Mouse (Mus musculus) MEL (cell line): ENCODE results near the gene Actr3b. TPM values are rescaled to one million over a fixed set of nuclear protein-coding genes. Genes with fewer than 3 reads are reported as not detected.
"Not testable (repeated sequence)": the region's sequence is repeated elsewhere in the genome, so short reads cannot be mapped to it uniquely, and the experiment has no call there.

Experiments
- DNase-seq: peaks from one replicate; pipeline ENCODE4 v3.0.0; 2011; ENCODE audit warnings: low read depth, low spot score
- H3K27ac ChIP-seq: 2 replicates; pipeline ENCODE4 v1.5.1; 2012; ENCODE audit warnings: low read depth, mild to moderate bottlenecking, control low read depth, low read length, moderate library complexity; ENCODE audit not compliant: control insufficient read depth
- H3K27me3 ChIP-seq, 2 experiments: fragments of 150-350 bp in 1 of 2; sonication (generic) in 1 of 2; 2 replicates each; pipeline ENCODE4 v1.6.1; 2012; ENCODE audit warnings: low read length in 2 of 2, mild to moderate bottlenecking in 2 of 2, improper control_type of control experiment in 1 of 2, moderate library complexity in 1 of 2; ENCODE audit not compliant: insufficient read depth in 2 of 2, control insufficient read depth in 1 of 2
- H3K36me3 ChIP-seq, 2 experiments: 2 replicates each; pipeline ENCODE4 v1.6.1; 2012 to 2014; ENCODE audit warnings: low read length in 2 of 2, improper control_type of control experiment in 1 of 2, inconsistent platforms in 1 of 2, mild to moderate bottlenecking in 1 of 2; ENCODE audit not compliant: insufficient read depth in 2 of 2, control insufficient read depth in 1 of 2
- H3K4me1 ChIP-seq, 2 experiments: fragments of 150-350 bp in 1 of 2; sonication (generic) in 1 of 2; 2 replicates each; pipeline ENCODE4 v1.6.1; 2012; ENCODE audit warnings: low read length in 2 of 2, improper control_type of control experiment in 1 of 2, mild to moderate bottlenecking in 1 of 2; ENCODE audit not compliant: insufficient read depth in 2 of 2, control insufficient read depth in 1 of 2
- H3K4me3 ChIP-seq, 2 experiments: fragments of 150-350 bp in 1 of 2; sonication (generic) in 1 of 2; 2 replicates each; pipeline ENCODE4 v1.5.1; 2012; ENCODE audit warnings: low read depth in 2 of 2, low read length in 2 of 2, mild to moderate bottlenecking in 2 of 2, moderate library complexity in 2 of 2, control low read depth in 1 of 2, improper control_type of control experiment in 1 of 2; ENCODE audit not compliant: control insufficient read depth in 1 of 2, insufficient read depth in 1 of 2
- H3K79me2 ChIP-seq: 2 replicates; pipeline ENCODE4 v1.6.1; 2012; ENCODE audit warnings: mild to moderate bottlenecking, low read length, moderate library complexity; ENCODE audit not compliant: control insufficient read depth, poor library complexity, insufficient read depth
- H3K9ac ChIP-seq: 2 replicates; pipeline ENCODE4 v1.6.1; 2012; ENCODE audit warnings: low read depth, mild to moderate bottlenecking, control low read depth, low read length, moderate library complexity; ENCODE audit not compliant: control insufficient read depth, poor library complexity, severe bottlenecking
- H3K9me3 ChIP-seq: fragments of 150-350 bp; sonication (generic); replicated peaks from 2 replicates; pipeline ENCODE4 v1.6.1; 2012; ENCODE audit warnings: mild to moderate bottlenecking, low read length, improper control_type of control experiment, moderate library complexity; ENCODE audit not compliant: insufficient read depth
- ELF1 ChIP-seq: IDR thresholded peaks from 2 replicates; pipeline ENCODE4 v1.6.1; 2014; ENCODE audit warnings: low read depth, mild to moderate bottlenecking, inconsistent platforms, low read length, improper control_type of control experiment, moderate library complexity
- GABPA ChIP-seq: IDR thresholded peaks from 2 replicates; pipeline ENCODE4 v1.6.1; 2012; ENCODE audit warnings: low read depth, mild to moderate bottlenecking, inconsistent platforms, low read length, improper control_type of control experiment, moderate library complexity
- MEF2A ChIP-seq: IDR thresholded peaks from 2 replicates; pipeline ENCODE4 v1.6.1; 2014; ENCODE audit warnings: low read depth, mild to moderate bottlenecking, inconsistent platforms, low read length, improper control_type of control experiment; ENCODE audit not compliant: poor library complexity, insufficient replicate concordance, severe bottlenecking; ENCODE audit errors: extremely low read depth
- MXI1 ChIP-seq: IDR thresholded peaks from 2 replicates; pipeline ENCODE4 v1.6.1; 2011; ENCODE audit warnings: mild to moderate bottlenecking, low read depth, low read length, improper control_type of control experiment
- POLR2A ChIP-seq, 2 experiments: IDR thresholded peaks; 2 replicates each; pipeline ENCODE4 v1.6.1; 2011 to 2012; ENCODE audit warnings: low read length in 2 of 2, mild to moderate bottlenecking in 2 of 2, control low read depth in 1 of 2, improper control_type of control experiment in 1 of 2, low read depth in 1 of 2, moderate library complexity in 1 of 2; ENCODE audit not compliant: control insufficient read depth in 1 of 2, insufficient read depth in 1 of 2, poor library complexity in 1 of 2
- POLR2AphosphoS5 ChIP-seq: IDR thresholded peaks from 2 replicates; pipeline ENCODE4 v1.6.1; 2012; ENCODE audit warnings: low read depth, borderline replicate concordance, mild to moderate bottlenecking, inconsistent platforms, low read length, moderate library complexity, mixed read lengths
- RCOR1 ChIP-seq: IDR thresholded peaks from 2 replicates; pipeline ENCODE4 v1.6.1; 2012; ENCODE audit warnings: low read depth, mild to moderate bottlenecking, inconsistent platforms, low read length, improper control_type of control experiment
- TBP ChIP-seq: IDR thresholded peaks from 2 replicates; pipeline ENCODE4 v1.8.0; 2011; ENCODE audit warnings: low read depth, low read length, improper control_type of control experiment
- TCF12 ChIP-seq: IDR thresholded peaks from 2 replicates; pipeline ENCODE4 v1.6.1; 2014; ENCODE audit warnings: low read depth, mild to moderate bottlenecking, inconsistent platforms, low read length, improper control_type of control experiment, moderate library complexity
- USF1 ChIP-seq: IDR thresholded peaks from 2 replicates; pipeline ENCODE4 v1.6.1; 2014; ENCODE audit warnings: low read depth, mild to moderate bottlenecking, inconsistent platforms, low read length, improper control_type of control experiment, moderate library complexity
- ZKSCAN1 ChIP-seq: IDR thresholded peaks from 2 replicates; pipeline ENCODE4 v1.6.1; 2012; ENCODE audit warnings: low read depth, mild to moderate bottlenecking, inconsistent platforms, low read length, improper control_type of control experiment, moderate library complexity
- polyA plus RNA-seq, 2 experiments: library from polyadenylated mRNA; stranded (reverse) in 1 of 2; unstranded in 1 of 2; fragments of >175 nt in 1 of 2; fragments of >200 nt in 1 of 2; gene quantifications; 2 replicates each; pipeline versions ENCODE4 v1.2.1 to v1.2.4; 2012; ENCODE audit warnings: low replicate concordance in 2 of 2, low read depth in 1 of 2; ENCODE audit not compliant: insufficient read length in 2 of 2, insufficient read depth in 1 of 2, missing spikeins in 1 of 2
- total RNA-seq: library from RNA; depleted of rRNA; stranded (reverse); fragments of 300-350 nt; gene quantifications from 2 replicates; pipeline ENCODE4 v1.2.3, GENCODE M21; 2012

The Actr3b gene
- total and polyA plus RNA-seq, 3 experiments = 8.7 to 11.1 TPM; not detected in 1

DNA sequence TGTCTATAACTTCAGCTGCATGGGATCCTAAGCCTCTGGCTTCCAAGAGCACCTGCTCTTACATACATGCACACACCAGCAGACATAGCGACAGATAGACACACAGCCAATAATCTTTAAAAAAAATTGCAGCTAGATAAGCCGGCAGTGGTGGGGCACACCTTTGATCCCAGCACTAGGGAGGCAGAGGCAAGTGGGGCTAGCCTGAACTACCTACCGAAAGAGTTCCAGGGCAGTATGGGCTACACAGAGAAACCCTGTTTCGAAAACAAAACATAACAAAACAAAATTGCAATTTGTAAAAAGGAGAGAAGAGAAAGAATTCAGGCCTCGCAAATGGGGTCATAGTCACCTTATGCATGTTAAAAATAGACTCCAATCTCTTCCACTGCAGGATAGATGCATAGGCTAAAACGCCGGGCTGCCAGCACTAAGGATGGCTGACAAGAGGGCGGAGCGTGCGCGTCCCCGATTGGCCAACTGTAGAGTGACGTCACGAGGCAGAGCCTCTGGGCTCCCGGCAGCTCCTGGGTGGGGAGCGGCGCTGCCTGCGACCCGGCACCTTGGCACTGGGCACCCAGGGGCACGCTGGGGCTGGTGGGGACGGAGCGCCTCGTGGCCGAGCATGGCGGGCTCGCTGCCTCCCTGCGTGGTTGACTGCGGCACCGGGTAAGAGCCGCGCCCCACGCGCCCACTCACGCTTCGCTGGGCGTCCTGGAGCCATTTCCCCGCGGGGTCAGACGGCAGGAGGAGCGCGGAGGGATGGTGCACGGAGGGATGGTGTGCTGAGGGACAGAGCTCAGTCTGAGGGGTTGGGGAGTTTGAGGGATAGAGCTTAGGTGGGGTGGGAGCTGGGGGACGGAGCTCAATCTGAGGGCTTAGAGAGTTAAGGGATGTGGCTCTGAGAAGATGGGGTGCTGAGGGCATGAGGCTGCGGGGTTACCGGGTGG is at the start of gene Actr3b (continued):
- TF ChIP-seq RCOR1 = no peak; the same call in none of the 2 replicates
- no peak for TF ChIP-seq USF1
- TF ChIP-seq MXI1 = peak; percentile 41; the same call in 1 of the 2 replicates
- no peak for TF ChIP-seq ZKSCAN1
- no peak for TF ChIP-seq POLR2AphosphoS5

DNA sequence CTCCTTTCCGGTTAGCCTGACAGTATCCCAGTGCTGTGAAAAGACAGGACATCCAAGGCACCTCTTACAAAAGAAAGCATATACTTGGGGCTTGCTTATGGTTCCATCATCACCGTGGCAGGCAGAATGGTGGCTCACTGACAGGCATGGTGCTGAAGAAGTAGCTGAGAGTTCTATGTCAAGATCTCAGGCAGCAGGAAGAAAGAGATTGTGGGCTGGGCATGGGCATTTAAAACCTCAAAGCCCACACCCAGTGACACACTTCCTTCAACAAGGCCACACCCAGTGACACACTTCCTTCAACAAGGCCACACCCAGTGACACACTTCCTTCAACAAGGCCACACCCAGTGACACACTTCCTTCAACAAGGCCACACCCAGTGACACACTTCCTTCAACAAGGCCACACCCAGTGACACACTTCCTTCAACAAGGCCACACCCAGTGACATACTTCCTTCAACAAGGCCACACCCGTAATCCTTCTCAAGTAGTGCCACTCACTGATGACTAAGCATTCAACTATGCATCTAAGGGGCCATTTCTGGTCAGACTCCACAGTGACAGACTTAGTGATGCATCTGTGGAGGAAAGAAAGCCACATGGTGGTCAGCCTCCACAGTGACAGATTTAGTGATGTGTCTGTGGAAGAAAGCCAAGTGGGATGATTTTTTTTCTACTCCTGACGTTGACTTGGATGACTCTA is 46.6 kb upstream of the Actr3b start:
- peak; percentile 35 for DNase-seq
- H3K27me3 ChIP-seq, H3K79me2 ChIP-seq, H3K27ac ChIP-seq, H3K4me1 ChIP-seq, H3K9ac ChIP-seq, H3K36me3 ChIP-seq, H3K9me3 ChIP-seq, H3K4me3 ChIP-seq: not testable (repeated sequence)

DNA sequence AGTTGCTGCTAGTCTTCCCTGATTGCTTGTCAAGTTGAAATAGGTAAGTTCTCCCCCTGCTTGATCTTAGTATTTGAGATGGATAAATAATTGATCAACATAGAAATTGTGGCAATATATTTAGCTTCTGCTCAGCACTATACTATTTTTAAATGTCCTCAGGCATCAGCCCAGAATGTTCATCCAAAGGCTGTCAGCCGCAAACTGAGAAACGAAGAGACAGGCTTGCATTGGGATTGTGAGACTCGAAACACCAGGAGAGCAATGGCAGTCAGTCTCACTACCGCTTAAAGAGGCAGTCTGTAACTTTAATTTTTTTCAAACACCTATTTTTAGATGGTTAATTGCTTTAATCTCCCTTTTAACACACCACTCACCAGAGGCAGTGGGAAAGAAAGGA is 40.4 kb upstream of the Actr3b start:
- no peak for DNase-seq
- H3K9me3 ChIP-seq = no peaks in the 10 kb centered on the region
- no peak overlapping the region for H3K27ac ChIP-seq
- TF ChIP-seq TCF12 = no peak
- TF ChIP-seq, all 39 proteins: peak for 0
- peaks cover 3 to 9% of the 10 kb centered on the region in 2 experiments for H3K27me3 ChIP-seq
- H3K4me1 ChIP-seq = no peaks in the 10 kb centered on the region
- H3K9ac ChIP-seq = no peak overlapping the region
- no peaks in the 10 kb centered on the region for H3K36me3 ChIP-seq
- no peaks in the 10 kb centered on the region for H3K79me2 ChIP-seq
- H3K4me3 ChIP-seq = no peak overlapping the region

DNA sequence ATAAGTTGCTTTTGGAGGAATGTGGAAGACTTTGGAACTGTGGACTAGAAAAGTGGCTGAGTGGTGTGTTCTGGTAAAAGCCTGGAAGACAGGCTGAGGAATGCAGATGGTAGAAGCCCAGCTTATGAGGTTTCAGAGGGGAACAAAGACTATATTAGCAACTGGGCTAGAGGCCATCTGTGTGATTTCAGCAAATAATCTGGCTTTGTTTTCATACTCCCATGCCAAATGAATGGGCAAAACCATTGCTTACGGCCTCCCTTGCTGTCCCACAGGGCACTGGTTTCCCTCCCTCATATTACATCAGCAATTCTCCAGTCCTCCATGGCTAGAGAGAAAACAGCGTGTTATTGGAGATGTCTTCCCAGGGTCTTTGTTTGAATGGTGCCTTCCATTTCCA is 36.8 kb upstream of the Actr3b start:
- H3K4me3 ChIP-seq = no peak overlapping the region
- no peaks in the 10 kb centered on the region for H3K9me3 ChIP-seq
- no peaks in the 10 kb centered on the region for H3K4me1 ChIP-seq
- H3K9ac ChIP-seq = no peak overlapping the region
- H3K27ac ChIP-seq = no peak overlapping the region
- no peaks in the 10 kb centered on the region for H3K79me2 ChIP-seq
- DNase-seq = no peak
- H3K27me3 ChIP-seq = peaks cover 7 to 8% of the 10 kb centered on the region in 2 experiments
- no peaks in the 10 kb centered on the region for H3K36me3 ChIP-seq
- TF ChIP-seq ZKSCAN1 (no peak), GABPA (no peak), ELF1 (no peak), POLR2A (IDR thresholded peaks at IDR 0.05; ENCODE audit: control insufficient read depth in 1 of 2, insufficient read depth in 1 of 2, low read depth in 1 of 2, low read length in 2 of 2, poor library complexity in 1 of 2) (no peak), TBP (no peak), MXI1 (no peak), MEF2A (no peak), USF1 (no peak), RCOR1 (no peak)
